Mouse (Mus musculus) bone marrow macrophage, adult 2 months (primary cell): ENCODE measurements around the gene Gm10272.

ENCODE experiments used
- CTCF ChIP-seq: IDR thresholded peaks from 2 replicates; pipeline ENCODE4 v1.5.1; 2012; ENCODE audit warnings: low read depth, mild to moderate bottlenecking, low read length, moderate library complexity
- POLR2A ChIP-seq: IDR thresholded peaks from 2 replicates; pipeline ENCODE4 v1.6.1; 2012; ENCODE audit warnings: mild to moderate bottlenecking, low read depth, low read length, borderline replicate concordance

DNA sequence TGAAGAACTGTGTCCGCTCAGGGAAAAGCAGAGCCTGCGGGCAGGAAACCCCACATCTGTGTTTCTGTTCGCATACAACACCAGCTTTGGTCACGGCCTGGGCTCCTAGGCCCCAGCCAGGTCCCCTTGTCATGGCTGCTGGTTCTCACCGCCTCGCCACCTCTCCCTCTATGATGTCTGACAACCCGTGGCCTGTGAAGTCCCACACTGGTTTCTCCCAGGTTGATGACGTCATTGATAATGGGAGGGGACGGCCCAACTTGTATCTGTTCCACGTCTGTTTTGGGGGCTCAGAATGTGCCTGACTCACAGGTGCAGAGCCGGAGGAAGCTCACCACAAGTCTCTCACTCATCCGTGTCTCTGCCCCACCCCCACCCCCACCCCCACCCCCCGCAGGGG is 32.7 kb upstream of the Gm10272 start:
- no peak for TF ChIP-seq CTCF
- TF ChIP-seq POLR2A = no peak
